Mouse (Mus musculus) limb, embryonic 11.5 days (tissue): ENCODE results near the gene Commd1. TPM values are rescaled to one million over a fixed set of nuclear protein-coding genes. Genes with fewer than 3 reads are reported as not detected.

ENCODE experiments used
- ATAC-seq: fragments of 200-750 bp; cut with Nextera tagmentation; 2 replicates; pipeline ENCODE4 v1.8.0; 2017; ENCODE audit warnings: low read depth; ENCODE audit not compliant: insufficient number of reproducible peaks, low FRiP score, low TSS enrichment
- DNase-seq: peaks from one replicate; pipeline ENCODE4 v3.0.0-alpha.2; 2015; ENCODE audit warnings: low spot score
- H3K27ac ChIP-seq: fragments of 300-500 bp; sonication (generic); replicated peaks from 2 replicates; pipeline ENCODE4 v1.5.1; 2014; ENCODE audit warnings: low read depth, mild to moderate bottlenecking, low read length
- H3K27me3 ChIP-seq: fragments of 300-500 bp; sonication (generic); 2 replicates; pipeline ENCODE4 v1.6.1; 2014; ENCODE audit warnings: mild to moderate bottlenecking, low read length, mixed read lengths; ENCODE audit not compliant: control insufficient read depth, insufficient read depth
- H3K36me3 ChIP-seq: fragments of 300-500 bp; sonication (generic); 2 replicates; pipeline ENCODE4 v1.6.1; 2014; ENCODE audit warnings: mild to moderate bottlenecking, low read length, moderate library complexity, mixed read lengths; ENCODE audit not compliant: control insufficient read depth, insufficient read depth
- H3K4me1 ChIP-seq: fragments of 300-500 bp; sonication (generic); 2 replicates; pipeline ENCODE4 v1.6.1; 2014; ENCODE audit warnings: low read length, mixed read lengths; ENCODE audit not compliant: control insufficient read depth, insufficient read depth
- H3K4me2 ChIP-seq: fragments of 300-500 bp; sonication (generic); 2 replicates; pipeline ENCODE4 v1.6.1; 2014; ENCODE audit warnings: low read depth, mild to moderate bottlenecking, moderate library complexity; ENCODE audit not compliant: severe bottlenecking
- H3K4me3 ChIP-seq: fragments of 300-500 bp; sonication (generic); 2 replicates; pipeline ENCODE4 v1.5.1; 2014; ENCODE audit warnings: low read depth, low read length
- H3K9ac ChIP-seq: fragments of 300-500 bp; sonication (generic); 2 replicates; pipeline ENCODE4 v1.6.1; 2014; ENCODE audit warnings: mild to moderate bottlenecking, low read length
- H3K9me3 ChIP-seq: fragments of 300-500 bp; sonication (generic); 2 replicates; pipeline ENCODE4 v1.6.1; 2016; ENCODE audit warnings: low read length; ENCODE audit not compliant: control insufficient read depth
- WGBS: fragments of 180-500 bp; shearing (Covaris S2); extraction: QIAGEN DNeasy Blood & Tissue Kit; methylation state at CpG from one replicate; pipeline ENCODE4 v1.1.7; 2014; 5-methylcytosine and 5-hydroxymethylcytosine counted together
- polyA plus RNA-seq: library from polyadenylated mRNA; unstranded; fragments of >200 nt; fragmentation: Nextera tagmentation; extraction: Ambion mirVana; gene quantifications from 2 replicates; pipeline ENCODE4 v1.2.1, GENCODE M21; 2014

Commd1 gene
- polyA plus RNA-seq, 1 experiment from 2014 or later, result 417 TPM

DNA sequence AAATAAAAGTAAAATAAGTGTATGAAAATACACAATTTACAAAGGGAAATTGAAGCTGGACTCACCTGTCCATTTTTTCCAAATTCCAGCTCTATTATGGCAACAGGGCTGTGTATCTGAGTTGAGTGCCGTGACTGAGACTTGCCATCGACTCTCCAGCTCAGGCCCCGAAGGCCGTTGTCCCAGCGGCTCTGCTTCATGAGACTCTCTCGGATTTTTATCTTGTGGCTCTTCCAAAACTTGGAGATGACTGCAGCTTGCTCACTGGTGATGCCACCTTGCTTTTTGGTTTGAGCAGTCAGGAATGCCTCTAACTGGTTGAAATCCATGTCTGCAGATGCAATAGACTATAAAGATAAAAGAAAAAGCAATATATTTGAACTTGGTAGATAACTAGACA lies 25.8 kb downstream of the Commd1 start:
- ATAC-seq (no peak), DNase-seq (no peak)
- 95% methylated on average over 6 of the region's 6 CpGs for WGBS

DNA sequence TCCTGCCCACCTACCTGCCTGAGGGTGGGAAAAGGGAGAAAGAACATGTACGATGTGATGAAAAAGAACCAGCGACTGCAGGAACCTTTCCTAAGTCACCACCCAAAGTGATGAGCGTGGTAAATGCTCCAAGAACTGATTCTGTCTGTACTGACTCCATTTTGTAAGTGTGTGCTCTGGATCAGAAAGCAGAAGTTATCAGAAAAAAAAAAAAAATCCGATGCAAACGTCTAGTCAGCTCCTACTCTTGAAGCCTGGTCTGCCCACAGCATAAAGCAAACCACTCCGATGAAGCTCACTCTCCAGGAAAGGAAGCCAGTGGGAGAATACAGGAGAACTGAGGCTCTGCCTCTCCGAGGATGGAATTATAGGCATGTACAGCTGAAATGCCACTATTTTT lies 29.5 kb downstream of the Commd1 start:
- ATAC-seq (no peak), DNase-seq (no peak)
- no peaks in the 10 kb centered on the region for H3K27me3 ChIP-seq
- no peaks in the 10 kb centered on the region for H3K9me3 ChIP-seq
- H3K9ac ChIP-seq, result no peak overlapping the region
- no peak overlapping the region for H3K4me2 ChIP-seq
- 88% methylated on average over 7 of the region's 7 CpGs for WGBS
- no peaks in the 10 kb centered on the region for H3K4me1 ChIP-seq
- no peak overlapping the region for H3K27ac ChIP-seq
- no peak overlapping the region for H3K4me3 ChIP-seq
- H3K36me3 ChIP-seq, result 0 out of 2 replicates have a peak, but pooled peaks cover 2% of the 10 kb centered on the region

More for the DNA sequence above, 25.8 kb downstream of the Commd1 start:
- H3K4me1 ChIP-seq, result no peaks in the 10 kb centered on the region
- H3K36me3 ChIP-seq, result 0 out of 2 replicates have a peak, but pooled peaks cover 2% of the 10 kb centered on the region
- H3K27ac ChIP-seq, result no peak overlapping the region
- no peak overlapping the region for H3K4me3 ChIP-seq
- H3K27me3 ChIP-seq, result no peaks in the 10 kb centered on the region
- no peaks in the 10 kb centered on the region for H3K9me3 ChIP-seq
- no peak overlapping the region for H3K9ac ChIP-seq
- no peak overlapping the region for H3K4me2 ChIP-seq

DNA sequence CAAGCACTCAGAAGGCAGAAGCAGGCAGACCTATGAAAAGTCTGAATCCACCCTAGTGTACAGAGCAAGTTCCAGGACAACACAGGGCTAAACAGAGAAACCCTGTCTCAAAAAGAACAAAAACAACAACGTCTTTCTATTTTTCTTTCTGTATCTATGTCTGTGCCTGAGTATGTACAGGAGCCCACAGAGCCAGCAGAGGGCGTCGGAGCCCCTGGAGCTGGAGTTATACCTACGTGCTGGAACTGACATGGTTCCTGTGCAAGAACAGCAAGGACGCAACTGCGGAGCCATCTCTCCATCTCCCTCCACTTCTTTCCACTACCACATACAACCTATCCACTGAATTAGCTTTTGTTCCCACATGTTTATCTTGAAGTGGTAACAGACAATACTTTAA lies 32.1 kb downstream of the Commd1 start:
- no peak for DNase-seq
- no peaks in the 10 kb centered on the region for H3K27me3 ChIP-seq
- 95% methylated on average over 6 of the region's 6 CpGs for WGBS
- no peak overlapping the region for H3K9ac ChIP-seq
- H3K4me2 ChIP-seq, result no peak overlapping the region
- H3K36me3 ChIP-seq, result 0 out of 2 replicates have a peak, but pooled peaks cover 2% of the 10 kb centered on the region
- H3K9me3 ChIP-seq, result no peaks in the 10 kb centered on the region
- no peak for ATAC-seq
- H3K4me3 ChIP-seq, result no peak overlapping the region
- no peak overlapping the region for H3K27ac ChIP-seq
- no peaks in the 10 kb centered on the region for H3K4me1 ChIP-seq

DNA sequence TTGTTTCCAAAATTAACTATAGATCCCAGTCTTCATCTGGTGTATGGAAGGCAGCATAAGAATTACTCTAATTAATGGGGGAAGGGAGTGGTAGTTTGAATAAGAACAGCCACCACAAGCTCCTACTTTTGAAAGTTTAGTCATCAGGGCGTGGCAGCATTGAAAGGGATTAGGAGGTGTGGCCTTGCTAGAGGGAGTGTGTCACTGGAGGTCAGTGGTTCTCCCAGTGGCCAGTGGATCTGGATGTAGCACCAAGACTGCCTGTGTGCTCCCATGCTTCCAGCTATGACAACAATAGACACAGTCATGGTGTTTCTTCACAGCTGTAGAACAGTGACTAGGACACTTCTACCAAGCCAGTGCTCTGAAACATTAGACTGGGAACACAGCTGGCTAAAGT lies 33.1 kb downstream of the Commd1 start:
- Histone ChIP-seq H3K27ac (no peak overlapping the region), H3K9me3 (no peaks in the 10 kb centered on the region), H3K4me3 (no peak overlapping the region), H3K36me3 (no peaks in the 10 kb centered on the region), H3K4me2 (no peak overlapping the region), H3K9ac (no peak overlapping the region), H3K4me1 (no peaks in the 10 kb centered on the region), H3K27me3 (no peaks in the 10 kb centered on the region)
- 81% methylated on average over 1 of the region's 1 CpGs for WGBS
- no peak for DNase-seq
- ATAC-seq, result no peak

DNA sequence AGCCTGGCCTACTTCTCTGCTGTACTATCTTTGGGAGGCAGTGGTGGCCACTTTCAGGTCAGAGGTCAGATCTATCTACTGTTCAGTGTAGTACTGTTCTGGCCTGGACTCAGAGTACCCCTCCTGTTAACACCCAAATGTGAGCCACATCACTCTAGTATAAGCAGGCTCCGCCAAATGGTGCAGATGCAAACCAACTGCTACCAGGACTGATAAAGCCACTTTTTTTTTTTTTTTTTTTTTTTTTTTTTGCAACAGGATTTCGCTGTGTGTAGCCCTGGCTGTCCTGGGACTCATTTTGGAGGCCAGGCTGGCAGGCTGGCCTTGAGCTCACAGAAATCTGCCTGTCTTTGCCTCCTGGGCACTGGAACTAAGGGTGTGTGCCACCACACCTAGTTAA lies 43.2 kb downstream of the Commd1 start:
- Histone ChIP-seq H3K4me1 (no peaks in the 10 kb centered on the region), H3K36me3 (no peaks in the 10 kb centered on the region), H3K27me3 (no peaks in the 10 kb centered on the region), H3K9me3 (no peaks in the 10 kb centered on the region), H3K4me2 (no peak overlapping the region), H3K9ac (no peak overlapping the region), H3K27ac (no peak overlapping the region), H3K4me3 (no peak overlapping the region)
- DNase-seq (no peak), ATAC-seq (no peak)
- WGBS, result 84% methylated on average over 2 of the region's 2 CpGs

DNA sequence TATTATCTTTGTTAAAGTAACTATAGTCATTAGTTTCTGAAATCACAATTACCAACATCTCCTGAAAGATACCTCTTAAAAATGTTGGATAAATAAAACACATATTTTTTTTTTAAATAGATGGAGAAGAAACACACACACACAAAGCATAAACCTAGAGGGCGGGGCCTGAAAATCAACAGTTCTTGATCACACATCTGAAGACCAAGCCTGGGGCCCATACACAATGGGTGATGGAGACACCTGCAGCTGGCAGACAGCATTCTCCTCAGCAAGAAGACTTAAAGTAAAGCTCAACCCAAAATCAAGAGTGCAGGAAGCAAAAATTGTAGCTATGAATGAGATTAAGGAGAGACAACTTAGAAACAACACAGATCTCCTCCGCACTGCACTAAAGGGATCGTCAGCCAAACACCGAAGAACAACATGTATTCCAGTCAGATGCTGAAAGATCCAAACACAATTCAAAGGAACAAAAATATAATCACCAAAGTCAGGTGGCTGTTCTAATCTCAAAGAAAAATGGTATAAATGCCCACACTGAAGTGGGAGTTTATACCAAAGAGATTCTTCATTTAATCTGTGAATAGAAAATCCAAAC lies 44.4 kb downstream of the Commd1 start:
- Histone ChIP-seq H3K9me3 (no peaks in the 10 kb centered on the region), H3K36me3 (no peaks in the 10 kb centered on the region), H3K9ac (no peak overlapping the region), H3K27me3 (no peaks in the 10 kb centered on the region), H3K4me1 (no peaks in the 10 kb centered on the region), H3K27ac (no peak overlapping the region), H3K4me2 (no peak overlapping the region), H3K4me3 (no peak overlapping the region)
- no peak for ATAC-seq
- DNase-seq, result no peak
- WGBS, result 92% methylated on average over 4 of the region's 4 CpGs

DNA sequence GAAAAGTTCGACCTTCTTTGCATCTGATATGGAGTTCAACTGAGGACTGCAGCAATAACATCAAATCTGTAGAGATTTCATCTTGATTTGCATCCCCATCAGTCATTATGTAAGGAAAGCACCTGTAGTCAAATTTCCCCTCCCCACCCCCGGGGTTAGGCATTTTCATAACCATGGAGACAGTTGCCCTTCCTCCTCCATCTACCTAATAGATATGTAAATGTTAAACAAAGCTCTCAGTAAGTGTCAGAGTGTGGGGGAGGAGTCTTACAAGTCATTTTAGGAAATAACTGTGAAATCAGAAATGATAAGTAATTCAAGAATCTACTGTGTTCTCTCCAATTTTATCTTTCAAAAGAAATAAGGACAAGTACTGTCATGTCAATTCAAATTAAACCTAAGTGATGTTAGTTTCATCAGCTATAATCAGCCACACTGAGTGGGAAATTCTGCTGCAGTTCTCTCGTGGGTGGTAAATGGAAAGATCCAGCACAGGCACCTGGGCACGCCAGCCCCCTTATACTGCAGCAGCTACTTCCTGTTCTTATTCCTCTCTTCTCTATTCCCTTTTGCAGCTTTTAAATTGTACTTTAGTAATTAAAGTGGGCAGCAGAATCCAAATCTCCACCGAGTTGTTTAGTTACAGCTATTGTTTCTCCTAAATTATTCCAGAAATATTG lies 45.6 kb downstream of the Commd1 start:
- WGBS, result 67% methylated on average over 5 of the region's 5 CpGs
- no peak for DNase-seq
- Histone ChIP-seq H3K9ac (no peak overlapping the region), H3K4me3 (no peak overlapping the region), H3K4me1 (no peaks in the 10 kb centered on the region), H3K4me2 (no peak overlapping the region), H3K36me3 (no peaks in the 10 kb centered on the region), H3K9me3 (no peaks in the 10 kb centered on the region), H3K27me3 (no peaks in the 10 kb centered on the region), H3K27ac (no peak overlapping the region)
- no peak for ATAC-seq

DNA sequence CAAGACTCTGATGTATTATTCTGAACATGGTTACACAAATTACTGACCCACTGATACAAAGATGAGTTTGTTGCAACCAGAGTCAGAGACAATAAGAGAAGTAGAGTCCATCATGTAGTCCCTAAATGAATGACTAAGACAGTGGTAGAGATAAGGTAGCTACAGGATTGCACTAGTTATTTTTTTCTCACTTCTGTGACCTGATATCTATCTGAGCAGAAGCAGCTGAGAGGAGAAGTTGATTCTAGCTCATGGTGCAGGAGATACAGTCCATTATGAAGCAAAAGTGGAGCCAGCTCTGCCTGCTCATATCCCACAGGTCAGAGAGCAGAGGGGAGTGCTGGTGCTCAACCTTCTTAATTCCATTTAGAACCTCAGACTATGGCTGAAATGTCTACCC lies 50.0 kb downstream of the Commd1 start:
- Histone ChIP-seq H3K4me2 (no peak overlapping the region), H3K27ac (no peak overlapping the region), H3K9ac (no peak overlapping the region), H3K27me3 (no peaks in the 10 kb centered on the region), H3K36me3 (no peaks in the 10 kb centered on the region), H3K4me3 (no peak overlapping the region), H3K9me3 (no peaks in the 10 kb centered on the region), H3K4me1 (no peaks in the 10 kb centered on the region)
- ATAC-seq (no peak), DNase-seq (no peak)
